Mouse (Mus musculus): Measurements from ENCODE around the gene Adgrl4. TPM values are rescaled to one million over a fixed set of nuclear protein-coding genes. Genes with fewer than 3 reads are reported as not detected.

Adgrl4 gene
- polyA plus RNA-seq, 1 experiment from 2014 or later, result 12.0 TPM

DNA sequence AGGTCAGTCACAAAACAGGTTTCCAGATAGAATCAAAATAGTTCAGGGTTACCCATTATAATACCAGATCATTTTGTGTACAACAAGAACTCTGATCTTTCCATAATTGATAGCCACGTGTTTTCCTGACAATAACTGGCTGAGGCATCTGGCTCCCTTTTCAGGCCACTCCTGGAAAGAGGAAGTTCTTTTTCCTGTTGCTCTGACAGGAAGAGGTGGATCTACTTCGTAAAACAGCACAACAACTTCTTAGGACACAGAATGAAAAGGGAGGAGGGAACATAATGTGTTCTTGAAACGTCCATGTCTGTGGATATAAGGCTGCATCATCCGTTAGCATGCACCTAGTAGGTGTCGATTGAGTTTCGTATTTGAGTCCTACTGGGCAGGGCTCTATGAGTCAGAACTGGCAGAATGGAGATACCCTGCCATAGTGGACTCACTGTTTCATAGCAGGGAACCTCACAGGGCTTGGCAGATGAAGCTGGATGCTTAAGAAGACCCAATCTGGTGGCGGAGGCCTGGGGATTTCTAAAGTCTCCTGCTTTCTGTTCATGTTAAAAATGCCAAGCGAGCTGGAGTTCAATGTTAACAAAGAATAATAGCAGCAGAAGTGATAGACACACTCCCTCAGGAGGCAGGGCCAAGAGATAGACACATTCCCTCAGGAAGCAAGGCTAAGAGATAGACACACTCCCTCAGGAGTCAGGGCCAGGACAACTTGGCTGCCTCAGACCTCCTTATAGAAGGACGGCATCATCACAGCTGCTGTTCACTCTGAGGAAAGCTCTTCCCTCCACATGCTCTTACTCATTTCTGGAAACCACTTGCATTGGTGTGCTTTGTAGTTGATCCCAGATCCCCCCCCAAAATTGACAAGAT is 13.1 kb upstream of the Adgrl4 start:
- Histone ChIP-seq H3K9me3 (ENCODE audit: control insufficient read depth, low read length) (no peaks in the 10 kb centered on the region), H3K36me3 (ENCODE audit: control insufficient read depth, insufficient read depth, low read length) (no peaks in the 10 kb centered on the region), H3K4me2 (ENCODE audit: low read depth, low read length) (no peak overlapping the region), H3K9ac (ENCODE audit: low read depth, low read length) (no peak overlapping the region), H3K4me1 (ENCODE audit: control insufficient read depth, insufficient read depth, low read length) (no peaks in the 10 kb centered on the region), H3K27me3 (replicated peaks; ENCODE audit: control insufficient read depth, insufficient read depth, low read length) (no peaks in the 10 kb centered on the region), H3K27ac (replicated peaks; ENCODE audit: low read depth, low read length) (no peak overlapping the region), H3K4me3 (ENCODE audit: low read depth, low read length) (no peak overlapping the region)
- WGBS, result 81% methylated on average over 9 of the region's 9 CpGs
- ATAC-seq (ENCODE audit: low read depth), result no peak
- no peak for DNase-seq (ENCODE audit: low spot score)

DNA sequence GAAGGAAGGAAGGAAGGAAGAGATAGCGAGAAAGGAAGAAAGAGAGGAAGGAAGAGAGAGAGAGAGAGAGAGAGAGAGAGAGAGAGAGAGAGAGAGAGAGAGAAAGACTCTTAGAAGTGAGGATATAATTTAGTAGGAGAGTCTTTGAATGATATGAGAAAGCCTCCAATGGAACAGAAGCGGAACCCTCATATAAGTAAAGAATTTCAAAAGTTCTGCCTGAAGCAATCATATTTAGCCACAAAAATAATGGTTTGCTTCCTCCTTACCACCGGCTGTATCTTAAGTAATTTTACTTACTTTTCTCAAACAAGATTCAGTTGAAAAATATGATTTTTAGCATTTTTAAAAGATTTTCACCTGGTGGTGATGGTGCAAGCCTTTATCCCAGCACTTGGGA is 7.6 kb upstream of the Adgrl4 start:
- H3K27ac ChIP-seq (replicated peaks; ENCODE audit: low read depth, low read length), result no peak overlapping the region
- DNase-seq (ENCODE audit: low spot score), result no peak
- no peaks in the 10 kb centered on the region for H3K4me1 ChIP-seq (ENCODE audit: control insufficient read depth, insufficient read depth, low read length)
- no peak for ATAC-seq (ENCODE audit: low read depth)
- 88% methylated on average over 3 of the region's 3 CpGs for WGBS
- H3K27me3 ChIP-seq (replicated peaks; ENCODE audit: control insufficient read depth, insufficient read depth, low read length), result no peaks in the 10 kb centered on the region
- no peaks in the 10 kb centered on the region for H3K36me3 ChIP-seq (ENCODE audit: control insufficient read depth, insufficient read depth, low read length)
- no peak overlapping the region for H3K9ac ChIP-seq (ENCODE audit: low read depth, low read length)
- no peak overlapping the region for H3K4me3 ChIP-seq (ENCODE audit: low read depth, low read length)
- H3K9me3 ChIP-seq (ENCODE audit: control insufficient read depth, low read length), result no peaks in the 10 kb centered on the region
- H3K4me2 ChIP-seq (ENCODE audit: low read depth, low read length), result no peak overlapping the region

DNA sequence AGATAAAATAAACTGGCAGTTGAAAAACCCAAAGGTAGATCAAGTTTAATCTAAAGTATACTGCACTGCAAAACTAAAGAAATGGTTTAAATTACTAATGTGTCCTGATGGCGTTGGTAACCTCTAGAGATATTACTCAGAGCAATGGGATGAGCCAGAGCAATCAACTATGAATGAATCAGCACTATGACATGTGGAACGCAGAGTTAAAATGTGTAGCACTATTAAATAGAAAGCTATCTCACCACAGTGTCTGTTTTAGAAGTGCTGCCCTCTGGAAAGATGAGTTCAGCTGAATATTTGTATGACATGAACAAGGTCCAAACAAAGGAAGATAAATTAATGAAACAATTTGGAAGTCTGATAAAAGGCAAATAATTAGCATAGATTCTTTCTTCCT is 6.2 kb upstream of the Adgrl4 start:
- ATAC-seq (ENCODE audit: low read depth), result no peak
- Histone ChIP-seq H3K9ac (ENCODE audit: low read depth, low read length) (no peak overlapping the region), H3K9me3 (ENCODE audit: control insufficient read depth, low read length) (no peaks in the 10 kb centered on the region), H3K4me1 (ENCODE audit: control insufficient read depth, insufficient read depth, low read length) (no peaks in the 10 kb centered on the region), H3K4me2 (ENCODE audit: low read depth, low read length) (no peak overlapping the region), H3K36me3 (ENCODE audit: control insufficient read depth, insufficient read depth, low read length) (no peaks in the 10 kb centered on the region), H3K4me3 (ENCODE audit: low read depth, low read length) (no peak overlapping the region), H3K27me3 (replicated peaks; ENCODE audit: control insufficient read depth, insufficient read depth, low read length) (no peaks in the 10 kb centered on the region), H3K27ac (replicated peaks; ENCODE audit: low read depth, low read length) (no peak overlapping the region)
- DNase-seq (ENCODE audit: low spot score), result no peak
- WGBS, result 73% methylated on average over 2 of the region's 2 CpGs

DNA sequence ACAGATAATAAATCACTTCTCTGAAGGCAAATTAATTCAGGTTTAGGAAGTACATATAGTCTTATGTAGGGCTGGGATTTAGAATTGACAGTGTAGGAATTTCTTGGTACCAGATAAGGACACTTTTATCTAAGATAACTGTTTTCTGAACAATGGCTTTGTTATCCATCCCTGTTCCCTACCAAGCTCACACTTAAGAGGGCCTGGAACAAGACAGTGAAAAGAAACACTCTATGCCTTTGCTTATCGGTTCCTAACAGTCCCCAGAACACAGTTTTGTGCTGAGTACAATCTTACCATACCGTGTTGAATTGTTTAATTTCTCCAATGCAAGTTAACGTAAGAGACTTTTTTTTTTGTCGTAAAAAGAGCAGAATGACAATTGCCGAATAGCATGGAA is 677 bp downstream of the Adgrl4 start:
- H3K9me3 ChIP-seq (ENCODE audit: control insufficient read depth, low read length), result no peaks in the 10 kb centered on the region
- ATAC-seq (ENCODE audit: low read depth), result no peak
- H3K4me2 ChIP-seq (ENCODE audit: low read depth, low read length), result peak overlapping the region; percentile 51; the same call in 1 of the 2 replicates
- no peaks in the 10 kb centered on the region for H3K27me3 ChIP-seq (replicated peaks; ENCODE audit: control insufficient read depth, insufficient read depth, low read length)
- 74% methylated on average over 5 of the region's 5 CpGs for WGBS
- peaks cover 4% of the 10 kb centered on the region; the same call in 1 of the 2 replicates for H3K4me1 ChIP-seq (ENCODE audit: control insufficient read depth, insufficient read depth, low read length)
- H3K9ac ChIP-seq (ENCODE audit: low read depth, low read length), result no peak overlapping the region
- no peak for DNase-seq (ENCODE audit: low spot score)
- H3K27ac ChIP-seq (replicated peaks; ENCODE audit: low read depth, low read length), result no peak overlapping the region
- H3K4me3 ChIP-seq (ENCODE audit: low read depth, low read length), result peak overlapping the region; percentile 23
- H3K36me3 ChIP-seq (ENCODE audit: control insufficient read depth, insufficient read depth, low read length), result no peaks in the 10 kb centered on the region

DNA sequence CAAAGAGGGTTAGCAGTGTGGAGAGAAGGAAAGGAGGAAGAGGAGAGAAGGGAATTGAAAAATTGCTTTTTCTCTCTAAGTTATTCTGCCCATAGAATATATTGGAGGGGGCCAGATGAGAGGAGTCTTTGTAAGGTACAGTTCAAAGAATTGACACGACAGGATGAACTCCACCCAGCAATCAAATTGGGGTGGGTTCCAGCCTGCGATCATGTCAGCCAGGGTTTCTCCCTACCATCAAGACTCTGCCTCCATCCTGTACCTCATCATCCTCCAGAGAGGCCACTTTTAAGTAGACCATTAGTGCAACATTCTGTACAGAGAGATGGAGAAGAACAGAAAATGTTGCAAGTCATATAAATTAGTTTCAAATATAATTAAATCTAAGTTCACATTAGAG is 2.3 kb downstream of the Adgrl4 start:
- Histone ChIP-seq H3K27me3 (replicated peaks; ENCODE audit: control insufficient read depth, insufficient read depth, low read length) (no peaks in the 10 kb centered on the region), H3K4me2 (ENCODE audit: low read depth, low read length) (no peak overlapping the region), H3K9ac (ENCODE audit: low read depth, low read length) (no peak overlapping the region), H3K36me3 (ENCODE audit: control insufficient read depth, insufficient read depth, low read length) (no peaks in the 10 kb centered on the region), H3K27ac (replicated peaks; ENCODE audit: low read depth, low read length) (no peak overlapping the region), H3K9me3 (ENCODE audit: control insufficient read depth, low read length) (no peaks in the 10 kb centered on the region), H3K4me3 (ENCODE audit: low read depth, low read length) (no peak overlapping the region), H3K4me1 (ENCODE audit: control insufficient read depth, insufficient read depth, low read length) (peaks cover 4% of the 10 kb centered on the region; the same call in 1 of the 2 replicates)
- DNase-seq (ENCODE audit: low spot score), result no peak
- 70% methylated on average over 2 of the region's 2 CpGs for WGBS
- ATAC-seq (ENCODE audit: low read depth), result no peak

DNA sequence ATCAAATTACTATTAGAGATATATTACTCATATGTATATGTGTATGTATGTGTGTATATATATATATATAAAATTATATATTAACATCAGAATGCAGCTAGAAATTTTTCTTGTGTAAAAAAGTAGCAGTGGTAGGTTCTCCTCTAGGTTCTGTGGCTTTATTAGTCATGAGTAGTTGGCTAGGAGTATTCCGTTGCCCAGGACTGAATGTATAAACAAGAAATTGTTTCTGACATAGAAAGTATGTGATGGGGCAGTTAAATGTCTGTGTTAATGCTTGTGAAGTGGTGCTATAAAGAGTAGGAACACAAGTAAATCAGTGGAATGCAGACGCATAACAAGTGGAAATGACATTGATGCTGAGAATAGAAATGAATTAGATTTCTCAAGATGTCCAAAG is 4.3 kb downstream of the Adgrl4 start:
- H3K27ac ChIP-seq (replicated peaks; ENCODE audit: low read depth, low read length), result no peak overlapping the region
- H3K27me3 ChIP-seq (replicated peaks; ENCODE audit: control insufficient read depth, insufficient read depth, low read length), result no peaks in the 10 kb centered on the region
- no peak overlapping the region for H3K4me2 ChIP-seq (ENCODE audit: low read depth, low read length)
- H3K4me1 ChIP-seq (ENCODE audit: control insufficient read depth, insufficient read depth, low read length), result peaks cover 4% of the 10 kb centered on the region; the same call in 1 of the 2 replicates
- no peaks in the 10 kb centered on the region for H3K9me3 ChIP-seq (ENCODE audit: control insufficient read depth, low read length)
- no peak for ATAC-seq (ENCODE audit: low read depth)
- no peaks in the 10 kb centered on the region for H3K36me3 ChIP-seq (ENCODE audit: control insufficient read depth, insufficient read depth, low read length)
- DNase-seq (ENCODE audit: low spot score), result no peak
- H3K4me3 ChIP-seq (ENCODE audit: low read depth, low read length), result no peak overlapping the region
- H3K9ac ChIP-seq (ENCODE audit: low read depth, low read length), result no peak overlapping the region
- WGBS, result 77% methylated on average over 2 of the region's 2 CpGs

DNA sequence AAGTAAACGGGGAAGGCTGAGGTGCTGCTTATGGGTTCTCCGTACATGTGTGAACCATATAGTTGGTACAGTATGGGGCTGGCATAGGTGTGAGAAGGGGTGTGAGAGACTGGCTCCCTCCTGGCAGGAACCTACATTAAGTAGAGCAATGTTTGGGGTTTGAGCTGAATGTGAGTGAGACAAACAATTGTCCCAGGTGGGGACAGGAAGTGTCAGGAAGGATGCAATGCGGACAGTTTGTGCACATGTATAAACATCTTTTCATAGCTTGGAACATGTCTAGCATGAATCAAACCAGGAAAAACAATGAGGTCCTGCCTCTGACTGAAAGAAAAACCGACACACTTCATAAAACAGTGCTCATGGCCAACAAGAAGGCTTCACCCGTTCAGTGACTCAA is 5.8 kb downstream of the Adgrl4 start:
- no peak for DNase-seq (ENCODE audit: low spot score)

DNA sequence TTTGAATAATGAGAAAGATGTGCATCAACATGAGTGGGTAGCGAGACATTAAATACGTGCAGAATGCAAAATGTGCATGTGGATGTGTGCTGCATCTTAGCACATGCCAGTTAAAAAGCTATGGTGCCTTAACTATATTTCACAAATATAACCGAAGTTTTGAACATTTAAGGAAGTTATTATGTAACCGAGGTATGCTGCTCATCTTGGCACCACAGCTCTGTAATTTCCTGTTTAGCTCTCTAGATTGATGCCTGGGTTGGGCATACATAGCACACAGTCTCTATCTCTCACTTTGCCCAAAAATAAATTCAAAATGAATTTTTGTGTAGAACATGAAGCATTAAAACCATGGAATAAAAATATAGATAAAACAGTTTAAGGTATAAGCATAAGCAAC is 6.6 kb downstream of the Adgrl4 start:
- DNase-seq (ENCODE audit: low spot score), result no peak
- Histone ChIP-seq H3K36me3 (ENCODE audit: control insufficient read depth, insufficient read depth, low read length) (no peaks in the 10 kb centered on the region), H3K27me3 (replicated peaks; ENCODE audit: control insufficient read depth, insufficient read depth, low read length) (no peaks in the 10 kb centered on the region), H3K27ac (replicated peaks; ENCODE audit: low read depth, low read length) (no peak overlapping the region), H3K9ac (ENCODE audit: low read depth, low read length) (no peak overlapping the region), H3K4me2 (ENCODE audit: low read depth, low read length) (no peak overlapping the region), H3K4me3 (ENCODE audit: low read depth, low read length) (no peak overlapping the region), H3K9me3 (ENCODE audit: control insufficient read depth, low read length) (no peaks in the 10 kb centered on the region), H3K4me1 (ENCODE audit: control insufficient read depth, insufficient read depth, low read length) (no peaks in the 10 kb centered on the region)
- ATAC-seq (ENCODE audit: low read depth), result no peak
- 82% methylated on average over 4 of the region's 4 CpGs for WGBS

More for the DNA sequence above, 5.8 kb downstream of the Adgrl4 start:
- Histone ChIP-seq H3K4me3 (ENCODE audit: low read depth, low read length) (no peak overlapping the region), H3K9me3 (ENCODE audit: control insufficient read depth, low read length) (no peaks in the 10 kb centered on the region), H3K27me3 (replicated peaks; ENCODE audit: control insufficient read depth, insufficient read depth, low read length) (no peaks in the 10 kb centered on the region), H3K36me3 (ENCODE audit: control insufficient read depth, insufficient read depth, low read length) (no peaks in the 10 kb centered on the region), H3K27ac (replicated peaks; ENCODE audit: low read depth, low read length) (no peak overlapping the region), H3K4me1 (ENCODE audit: control insufficient read depth, insufficient read depth, low read length) (no peaks in the 10 kb centered on the region), H3K9ac (ENCODE audit: low read depth, low read length) (no peak overlapping the region), H3K4me2 (ENCODE audit: low read depth, low read length) (no peak overlapping the region)
- ATAC-seq (ENCODE audit: low read depth), result no peak
- WGBS, result 75% methylated on average over 5 of the region's 5 CpGs

DNA sequence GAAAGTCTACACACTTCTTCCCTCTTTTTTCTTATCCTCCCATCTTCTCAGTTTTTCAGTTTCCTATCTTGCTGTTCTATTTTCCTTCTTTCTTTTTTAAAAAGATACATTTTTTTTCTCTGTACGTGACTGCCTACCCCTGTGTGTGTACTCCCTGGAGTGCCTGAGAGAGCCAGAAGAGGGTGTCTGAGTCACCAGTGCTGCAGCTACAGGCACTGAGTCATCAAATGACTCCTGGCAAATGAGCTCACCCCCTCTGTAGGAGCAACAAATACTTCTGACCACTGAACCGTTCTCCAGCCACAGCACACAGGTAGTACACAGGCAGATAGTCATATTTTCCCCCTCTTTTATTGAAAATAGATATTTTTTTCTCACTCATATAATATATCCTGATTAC is 8.2 kb downstream of the Adgrl4 start:
- H3K4me1 ChIP-seq (ENCODE audit: control insufficient read depth, insufficient read depth, low read length), result no peaks in the 10 kb centered on the region
- H3K36me3 ChIP-seq (ENCODE audit: control insufficient read depth, insufficient read depth, low read length), result no peaks in the 10 kb centered on the region
- no peak overlapping the region for H3K4me2 ChIP-seq (ENCODE audit: low read depth, low read length)
- H3K9ac ChIP-seq (ENCODE audit: low read depth, low read length), result no peak overlapping the region
- no peak for DNase-seq (ENCODE audit: low spot score)
- 47% methylated on average over 2 of the region's 2 CpGs for WGBS
- ATAC-seq (ENCODE audit: low read depth), result no peak
- H3K27ac ChIP-seq (replicated peaks; ENCODE audit: low read depth, low read length), result no peak overlapping the region
- no peak overlapping the region for H3K4me3 ChIP-seq (ENCODE audit: low read depth, low read length)
- H3K27me3 ChIP-seq (replicated peaks; ENCODE audit: control insufficient read depth, insufficient read depth, low read length), result no peaks in the 10 kb centered on the region
- H3K9me3 ChIP-seq (ENCODE audit: control insufficient read depth, low read length), result no peaks in the 10 kb centered on the region
